Mouse (Mus musculus) forebrain, embryonic 11.5 days (tissue): Measurements from ENCODE around the gene Fam181b. TPM values are rescaled to one million over a fixed set of nuclear protein-coding genes. Genes with fewer than 3 reads are reported as not detected.

Experiments
- ATAC-seq: fragments of 200-750 bp; cut with Nextera tagmentation; replicated peaks from 2 replicates; pipeline ENCODE4 v1.8.0; 2017; ENCODE audit warnings: moderate TSS enrichment; ENCODE audit not compliant: low FRiP score
- DNase-seq: peaks from one replicate; pipeline ENCODE4 v3.0.0-alpha.2; 2017; ENCODE audit warnings: low spot score
- H3K27ac ChIP-seq: fragments of 300-500 bp; sonication (generic); 2 replicates; pipeline ENCODE4 v1.5.1; 2014; ENCODE audit warnings: low read depth, low read length
- H3K27me3 ChIP-seq: fragments of 300-500 bp; sonication (generic); 2 replicates; pipeline ENCODE4 v1.6.1; 2014; ENCODE audit warnings: mild to moderate bottlenecking, low read length, mixed read lengths; ENCODE audit not compliant: control insufficient read depth, insufficient read depth
- H3K36me3 ChIP-seq: fragments of 300-500 bp; sonication (generic); 2 replicates; pipeline ENCODE4 v1.6.1; 2014; ENCODE audit warnings: mild to moderate bottlenecking, low read length, moderate library complexity, mixed read lengths; ENCODE audit not compliant: control insufficient read depth, insufficient read depth
- H3K4me1 ChIP-seq: fragments of 300-500 bp; sonication (generic); replicated peaks from 2 replicates; pipeline ENCODE4 v1.6.1; 2014; ENCODE audit warnings: low read length, mixed read lengths; ENCODE audit not compliant: control insufficient read depth, insufficient read depth
- H3K4me2 ChIP-seq: fragments of 300-500 bp; sonication (generic); 2 replicates; pipeline ENCODE4 v1.6.1; 2014; ENCODE audit warnings: low read depth, mild to moderate bottlenecking, low read length, moderate library complexity, mixed read lengths; ENCODE audit not compliant: severe bottlenecking
- H3K4me3 ChIP-seq: fragments of 300-500 bp; sonication (generic); 2 replicates; pipeline ENCODE4 v1.5.1; 2014; ENCODE audit warnings: low read depth, low read length
- H3K9ac ChIP-seq: fragments of 300-500 bp; sonication (generic); 2 replicates; pipeline ENCODE4 v1.6.1; 2014; ENCODE audit warnings: low read length
- H3K9me3 ChIP-seq: fragments of 300-500 bp; sonication (generic); 2 replicates; pipeline ENCODE4 v1.6.1; 2016; ENCODE audit warnings: low read length, mixed read lengths; ENCODE audit not compliant: control insufficient read depth
- WGBS: fragments of 180-500 bp; shearing (Covaris S2); extraction: QIAGEN DNeasy Blood & Tissue Kit; methylation state at CpG from one replicate; pipeline ENCODE4 v1.1.7; 2014; 5-methylcytosine and 5-hydroxymethylcytosine counted together
- polyA plus RNA-seq: library from polyadenylated mRNA; unstranded; fragments of >200 nt; fragmentation: Nextera tagmentation; extraction: Ambion mirVana; gene quantifications from 2 replicates; pipeline ENCODE4 v1.2.1, GENCODE M21; 2014

Fam181b gene
- 49.5 and 51.4 TPM in 2 replicates for polyA plus RNA-seq

- ATAC-seq (peak; percentile 95), DNase-seq (peak; percentile 95)
- Histone ChIP-seq H3K27me3 (peaks cover 3% of the 10 kb centered on the region; the same call in 1 of the 2 replicates), H3K4me3 (peak within 1 kb of the TSS; percentile 85), H3K27ac (peak within 1 kb of the TSS; percentile 88), H3K4me1 (peaks cover 19% of the 10 kb centered on the region), H3K9ac (peak within 1 kb of the TSS; percentile 94), H3K36me3 (no peaks in the 10 kb centered on the region), H3K9me3 (no peaks in the 10 kb centered on the region), H3K4me2 (peak within 1 kb of the TSS; percentile 77)
- WGBS = under 1% methylated on average over 93 of the region's 96 CpGs
Measured at GRCm38 (mm10) chr7:93079785-93080730, at the start of gene Fam181b. Gene Fam181b, plus strand, starts transcription at chr7:93079865.

GRCm38 (mm10) chr7:93037763-93038471, 41.7 kb upstream of the Fam181b start:
- ATAC-seq = 0 out of 2 replicates have a peak, but pooled peaks have one; percentile 56
- Histone ChIP-seq H3K4me3 (no peak overlapping the region), H3K9me3 (no peaks in the 10 kb centered on the region), H3K4me2 (no peak overlapping the region), H3K27me3 (no peaks in the 10 kb centered on the region), H3K27ac (no peak overlapping the region), H3K4me1 (no peaks in the 10 kb centered on the region; the same call in 1 of the 2 replicates), H3K9ac (0 out of 2 replicates have a peak overlapping the region, but pooled peaks have one; percentile 3), H3K36me3 (no peaks in the 10 kb centered on the region)
- 11% methylated on average over 5 of the region's 5 CpGs for WGBS
- no peak for DNase-seq

GRCm38 (mm10) chr7:93038472-93038828, 41.2 kb upstream of the Fam181b start:
- no peak overlapping the region for H3K4me2 ChIP-seq
- no peaks in the 10 kb centered on the region for H3K36me3 ChIP-seq
- H3K27me3 ChIP-seq = no peaks in the 10 kb centered on the region
- DNase-seq (no peak), ATAC-seq (0 out of 2 replicates have a peak, but pooled peaks have one; percentile 30)
- 31% methylated on average over 1 of the region's 1 CpGs for WGBS
- no peak overlapping the region for H3K9ac ChIP-seq
- no peak overlapping the region for H3K4me3 ChIP-seq
- H3K9me3 ChIP-seq = no peaks in the 10 kb centered on the region
- no peaks in the 10 kb centered on the region; the same call in 1 of the 2 replicates for H3K4me1 ChIP-seq
- no peak overlapping the region for H3K27ac ChIP-seq

DNA sequence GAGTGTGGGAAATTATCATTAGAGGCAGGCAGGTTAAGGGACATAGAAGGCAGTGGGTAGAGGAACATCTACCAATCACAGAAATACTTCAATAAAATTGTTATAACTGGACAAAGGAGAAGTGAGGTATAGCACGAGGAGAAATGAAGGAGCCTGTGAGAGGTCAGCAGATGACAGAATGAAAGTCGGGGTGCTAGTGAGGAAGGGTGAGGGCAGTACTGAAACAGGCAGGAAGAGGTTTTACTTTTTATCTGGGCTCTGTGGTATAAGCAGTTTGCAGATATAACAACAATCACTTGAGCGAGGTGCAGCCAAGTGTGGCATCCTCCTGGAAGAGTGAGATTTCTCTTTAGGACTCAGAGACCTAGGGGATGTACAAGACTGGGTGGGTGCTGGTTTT, 40.1 kb upstream of the Fam181b start:
- Histone ChIP-seq H3K4me3 (no peak overlapping the region), H3K4me2 (no peak overlapping the region), H3K9me3 (no peaks in the 10 kb centered on the region), H3K9ac (no peak overlapping the region), H3K27me3 (no peaks in the 10 kb centered on the region), H3K36me3 (no peaks in the 10 kb centered on the region), H3K27ac (no peak overlapping the region), H3K4me1 (no peaks in the 10 kb centered on the region; the same call in 1 of the 2 replicates)
- DNase-seq = no peak
- WGBS = 87% methylated on average over 3 of the region's 3 CpGs
- no peak for ATAC-seq

- no peak overlapping the region for H3K9ac ChIP-seq
- no peak overlapping the region for H3K4me2 ChIP-seq
- H3K27me3 ChIP-seq = no peaks in the 10 kb centered on the region
- H3K4me3 ChIP-seq = no peak overlapping the region
- H3K36me3 ChIP-seq = no peaks in the 10 kb centered on the region
- no peaks in the 10 kb centered on the region for H3K9me3 ChIP-seq
- WGBS = 80% methylated on average over 3 of the region's 3 CpGs
- no peak for DNase-seq
- H3K27ac ChIP-seq = no peak overlapping the region
- no peaks in the 10 kb centered on the region for H3K4me1 ChIP-seq
- no peak for ATAC-seq
Measured at GRCm38 (mm10) chr7:93044359-93044758, 35.3 kb upstream of the Fam181b start.

DNA sequence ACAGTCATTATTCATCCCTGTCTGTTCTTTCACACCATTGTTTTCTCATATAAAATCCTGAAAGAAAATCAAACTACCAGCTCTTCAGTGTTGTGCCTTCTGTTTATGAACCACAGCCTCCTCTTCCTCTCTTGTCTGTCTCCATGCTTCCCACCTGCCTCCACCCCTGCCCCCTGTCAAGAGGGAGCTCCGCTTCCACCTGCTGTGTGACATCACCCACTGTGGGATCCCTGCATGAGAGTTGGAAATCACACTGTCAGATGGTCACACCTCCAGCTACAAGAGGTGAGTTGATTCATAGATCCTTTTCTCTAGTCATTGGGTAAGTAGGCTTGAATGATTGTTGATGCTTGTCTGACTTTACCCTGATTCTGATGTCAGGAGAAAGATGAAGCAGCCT, 34.9 kb upstream of the Fam181b start:
- no peaks in the 10 kb centered on the region for H3K9me3 ChIP-seq
- H3K36me3 ChIP-seq = no peaks in the 10 kb centered on the region
- no peak overlapping the region for H3K9ac ChIP-seq
- no peaks in the 10 kb centered on the region for H3K27me3 ChIP-seq
- H3K4me3 ChIP-seq = no peak overlapping the region
- H3K4me1 ChIP-seq = no peaks in the 10 kb centered on the region
- no peak overlapping the region for H3K4me2 ChIP-seq
- WGBS = 86% methylated on average over 1 of the region's 1 CpGs
- no peak overlapping the region for H3K27ac ChIP-seq
- ATAC-seq (no peak), DNase-seq (no peak)

DNA sequence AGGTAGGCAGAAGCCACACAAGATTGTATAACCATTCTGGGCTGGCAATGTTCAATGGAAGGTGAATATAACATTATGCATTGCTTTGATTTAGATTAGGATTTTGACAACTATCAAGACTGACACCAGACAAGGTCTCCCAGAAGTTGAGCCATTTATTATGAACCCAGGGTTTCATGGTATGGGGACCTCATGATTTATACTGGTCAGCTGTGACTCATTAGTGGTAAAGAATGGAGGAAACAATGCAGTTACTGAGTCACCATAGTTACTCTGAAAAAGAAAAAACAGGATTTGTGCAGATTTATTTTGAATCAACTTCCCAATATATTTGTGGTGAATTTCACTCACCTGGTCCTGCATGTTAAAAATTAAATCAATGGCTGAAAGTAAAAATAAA, 18.8 kb upstream of the Fam181b start:
- no peak overlapping the region for H3K4me2 ChIP-seq
- no peak overlapping the region for H3K9ac ChIP-seq
- ATAC-seq = no peak
- no peak for DNase-seq
- H3K27ac ChIP-seq = no peak overlapping the region
- peaks cover 3% of the 10 kb centered on the region; the same call in 1 of the 2 replicates for H3K9me3 ChIP-seq
- H3K4me1 ChIP-seq = 0 out of 2 replicates have a peak, but pooled peaks cover 7% of the 10 kb centered on the region
- no peaks in the 10 kb centered on the region for H3K27me3 ChIP-seq
- no peak overlapping the region for H3K4me3 ChIP-seq
- no peaks in the 10 kb centered on the region for H3K36me3 ChIP-seq

- H3K4me2 ChIP-seq = no peak overlapping the region
- no peaks in the 10 kb centered on the region for H3K27me3 ChIP-seq
- DNase-seq = no peak
- H3K27ac ChIP-seq = peak overlapping the region; percentile 71
- H3K4me3 ChIP-seq = no peak overlapping the region
- peaks cover 11% of the 10 kb centered on the region; the same call in 1 of the 2 replicates for H3K4me1 ChIP-seq
- H3K9ac ChIP-seq = no peak overlapping the region
- H3K9me3 ChIP-seq = peaks cover 3% of the 10 kb centered on the region; the same call in 1 of the 2 replicates
- no peaks in the 10 kb centered on the region for H3K36me3 ChIP-seq
- ATAC-seq = peak; percentile 80
- whole genome bisulfite sequencing = 10% methylated on average over 3 of the region's 3 CpGs
Measured at GRCm38 (mm10) chr7:93061747-93062146, 17.9 kb upstream of the Fam181b start.
